Mouse (Mus musculus) erythroblast, embryonic 14.5 days (primary cell): ENCODE data around the gene Wdr74. TPM values are rescaled to one million over a fixed set of nuclear protein-coding genes. Genes with fewer than 3 reads are reported as not detected.

Experiments used
- H3K27me3 ChIP-seq: 2 replicates; pipeline ENCODE4 v1.6.1; 2012; ENCODE audit warnings: inconsistent platforms; ENCODE audit not compliant: control insufficient read depth
- H3K36me3 ChIP-seq: 2 replicates; pipeline ENCODE4 v1.6.1; 2012; ENCODE audit warnings: mild to moderate bottlenecking, inconsistent platforms; ENCODE audit not compliant: control insufficient read depth
- H3K4me1 ChIP-seq: 2 replicates; pipeline ENCODE4 v1.6.1; 2012; ENCODE audit warnings: inconsistent platforms; ENCODE audit not compliant: control insufficient read depth
- H3K4me3 ChIP-seq: replicated peaks from 2 replicates; pipeline ENCODE3; 2012; ENCODE audit warnings: moderate library complexity, mild to moderate bottlenecking, inconsistent platforms
- H3K9me3 ChIP-seq: 2 replicates; pipeline ENCODE4 v1.6.1; 2012; ENCODE audit warnings: low read length, inconsistent platforms, mixed read lengths; ENCODE audit not compliant: control insufficient read depth
- GATA1 ChIP-seq: IDR thresholded peaks from 2 replicates; pipeline ENCODE4 v1.6.1; 2012; ENCODE audit warnings: low read length, inconsistent platforms, mixed read lengths
- TAL1 ChIP-seq: IDR thresholded peaks from 3 replicates; pipeline ENCODE4 v1.6.1; 2012; ENCODE audit warnings: low read length, inconsistent platforms, mixed read lengths
- polyA plus RNA-seq: library from polyadenylated mRNA; stranded (reverse); fragments of >175 nt; gene quantifications from 2 replicates; pipeline ENCODE4 v1.2.3, GENCODE M21; 2012

Gene Wdr74
- polyA plus RNA-seq, 1 experiment: 1.7 TPM

GRCm38 (mm10) chr19:8757471-8757998 is 21.9 kb downstream of the Wdr74 start:
- no peaks in the 10 kb centered on the region for H3K27me3 ChIP-seq
- H3K36me3 ChIP-seq: peaks cover 61% of the 10 kb centered on the region
- TF ChIP-seq TAL1 (no peak), GATA1 (no peak)
- H3K4me1 ChIP-seq: peaks cover 37% of the 10 kb centered on the region
- peak overlapping the region; percentile 73 for H3K4me3 ChIP-seq
- no peaks in the 10 kb centered on the region for H3K9me3 ChIP-seq

GRCm38 (mm10) chr19:8758899-8759298 is 23.3 kb downstream of the Wdr74 start:
- Histone ChIP-seq H3K36me3 (peaks cover 61% of the 10 kb centered on the region), H3K4me1 (peaks cover 36% of the 10 kb centered on the region), H3K4me3 (peak overlapping the region; percentile 73), H3K9me3 (no peaks in the 10 kb centered on the region), H3K27me3 (no peaks in the 10 kb centered on the region)
- TF ChIP-seq GATA1: no peak
- no peak for TF ChIP-seq TAL1

- H3K9me3 ChIP-seq: peaks cover 12% of the 10 kb centered on the region
- TF ChIP-seq GATA1: no peak
- no peak for TF ChIP-seq TAL1
- no peak overlapping the region for H3K4me3 ChIP-seq
- H3K36me3 ChIP-seq: peaks cover 61% of the 10 kb centered on the region
- H3K4me1 ChIP-seq: peaks cover 25% of the 10 kb centered on the region
- peaks cover 3% of the 10 kb centered on the region; the same call in 1 of the 2 replicates for H3K27me3 ChIP-seq
Observed at GRCm38 (mm10) chr19:8760757-8761156, 25.1 kb downstream of the Wdr74 start.

GRCm38 (mm10) chr19:8763276-8763675 is 27.6 kb downstream of the Wdr74 start:
- Histone ChIP-seq H3K4me1 (peaks cover 13% of the 10 kb centered on the region), H3K9me3 (peaks cover 15% of the 10 kb centered on the region), H3K27me3 (peaks cover 3% of the 10 kb centered on the region; the same call in 1 of the 2 replicates), H3K4me3 (no peak overlapping the region), H3K36me3 (peaks cover 82% of the 10 kb centered on the region)
- TF ChIP-seq TAL1 (no peak), GATA1 (no peak)

- Histone ChIP-seq H3K4me3 (no peak overlapping the region), H3K9me3 (peaks cover 15% of the 10 kb centered on the region), H3K27me3 (peaks cover 3% of the 10 kb centered on the region; the same call in 1 of the 2 replicates), H3K4me1 (peaks cover 6% of the 10 kb centered on the region), H3K36me3 (peaks cover 97% of the 10 kb centered on the region)
- TF ChIP-seq GATA1: no peak
- no peak for TF ChIP-seq TAL1
Observed at GRCm38 (mm10) chr19:8765562-8765961, 29.9 kb downstream of the Wdr74 start.

GRCm38 (mm10) chr19:8770567-8771270 is 35.1 kb downstream of the Wdr74 start, which contains the start of gene Tmem223:
Gene Tmem223 (plus strand): TSS chr19:8770996.
- Histone ChIP-seq H3K4me1 (peaks cover 45% of the 10 kb centered on the region), H3K36me3 (peaks cover 85% of the 10 kb centered on the region), H3K4me3 (peak within 1 kb of the TSS; percentile 91), H3K9me3 (peaks cover 4% of the 10 kb centered on the region), H3K27me3 (no peaks in the 10 kb centered on the region; the same call in 1 of the 2 replicates)
- TF ChIP-seq GATA1 (no peak), TAL1 (no peak)

- H3K4me3 ChIP-seq: peak overlapping the region; percentile 91
- peaks cover 55% of the 10 kb centered on the region for H3K4me1 ChIP-seq
- H3K27me3 ChIP-seq: no peaks in the 10 kb centered on the region
- no peaks in the 10 kb centered on the region for H3K9me3 ChIP-seq
- TF ChIP-seq GATA1: no peak; the same call in 1 of the 2 replicates
- 0 out of 3 replicates have a peak, but pooled peaks have one; percentile 16 for TF ChIP-seq TAL1
- H3K36me3 ChIP-seq: peaks cover 78% of the 10 kb centered on the region
Observed at GRCm38 (mm10) chr19:8772996-8773395, 37.4 kb downstream of the Wdr74 start.

GRCm38 (mm10) chr19:8773409-8773808 is 37.8 kb downstream of the Wdr74 start:
- Histone ChIP-seq H3K4me1 (peaks cover 55% of the 10 kb centered on the region), H3K4me3 (peak overlapping the region; percentile 91), H3K9me3 (no peaks in the 10 kb centered on the region), H3K27me3 (no peaks in the 10 kb centered on the region), H3K36me3 (peaks cover 78% of the 10 kb centered on the region)
- no peak for TF ChIP-seq TAL1
- no peak for TF ChIP-seq GATA1

GRCm38 (mm10) chr19:8774086-8774835 is 38.6 kb downstream of the Wdr74 start, which contains the start of gene Tmem179b:
Gene Tmem179b (minus strand): TSS chr19:8774467.
- Histone ChIP-seq H3K4me3 (peak within 1 kb of the TSS; percentile 91), H3K36me3 (peaks cover 75% of the 10 kb centered on the region), H3K27me3 (no peaks in the 10 kb centered on the region), H3K9me3 (no peaks in the 10 kb centered on the region), H3K4me1 (peaks cover 55% of the 10 kb centered on the region)
- TF ChIP-seq GATA1: no peak
- no peak for TF ChIP-seq TAL1
